ENCODE assay signal across 21 mouse cellular contexts in the genomic region with DNA sequence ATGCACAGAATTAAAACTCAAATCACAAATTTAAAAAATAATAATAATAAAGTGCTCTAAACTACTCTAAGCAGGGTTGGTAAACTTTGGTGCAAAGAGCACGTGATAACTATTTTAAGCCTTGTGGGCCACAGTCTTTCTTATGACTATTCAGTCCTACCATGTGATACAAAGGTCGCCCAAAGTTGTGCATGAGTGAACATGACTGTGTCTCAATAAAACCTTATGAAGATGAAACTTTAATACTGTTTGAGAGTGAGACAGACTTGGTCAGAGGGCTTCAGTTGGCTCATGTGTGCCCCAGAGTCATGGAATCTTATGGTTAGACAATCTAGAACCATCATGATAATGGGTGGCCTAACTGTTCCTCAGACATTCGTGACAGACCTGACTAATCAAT. TPM values are rescaled to one million over a fixed set of nuclear protein-coding genes. Genes with fewer than 3 reads are reported as not detected.
DNase-seq lines count a peak whose midpoint lies in the region.
"Had no signal": no experiment of that assay in that cellular context is flagged by ENCODE, and none has a peak within 500 bp of the region (broad histone marks: within the 10 kb centered on the region; RNA-seq: fewer than 3 reads in every experiment).

No protein-coding gene starts in this region.

- peak; percentile 51 for DNase-seq in heart, adult 11 months
- DNase-seq in heart, postnatal 4 days, result no peak
- peak; percentile 64 to 69 for DNase-seq in kidney, adult 8-10 months
- DNase-seq in kidney, adult 18-20 months, result no peak
- peak; percentile 59 to 69 for DNase-seq in kidney, postnatal 36 days
- no peak for DNase-seq in kidney, postnatal 4 days
- peak; percentile 36 for DNase-seq in adipocyte (ENCODE audit: low spot score)
- no peak for DNase-seq in cerebellum, adult 8-10 months
- DNase-seq: adrenal gland, postnatal 10 days; adrenal gland, postnatal 36 days; cerebellum, adult 18-20 months; cerebellum, adult 9-11 months; cerebellum, postnatal 25 days; forebrain, postnatal 0 days; gastrocnemius, postnatal 25 days; heart, adult 2 months; heart, postnatal 14 days had no signal

RNA-seq across cellular contexts. Expression of a gene that starts 8.9 kb away (rescaled TPM):
- total RNA-seq in heart, postnatal 4 days (2021), result 10 to 100 TPM; 61.4 to 62.7 TPM

RNA-seq across cellular contexts. Expression of a gene that starts 44.6 kb away (rescaled TPM):
- total RNA-seq in heart, postnatal 4 days (2021), result under 1 TPM in 1 of 2 experiments, not detected in 1; 0.19 TPM
- total RNA-seq: common myeloid progenitor, adult 5-6 weeks; ES-E14; forebrain, postnatal 0 days; gastrocnemius, adult 8-10 months; hematopoietic stem cell, adult 5-6 weeks had no signal

Comparison
In these comparisons a context has a peak if more than half of its experiments do, and no peak if none do; other contexts are left out.
1. DNase-seq: peak in heart, adult 11 months (single experiment), kidney, adult 8-10 months (2 of 2), kidney, postnatal 36 days (2 of 2) and adipocyte (single experiment); none in heart, postnatal 4 days (single experiment), kidney, adult 18-20 months (single experiment), kidney, postnatal 4 days (0 of 2) and cerebellum, adult 8-10 months (single experiment).